Mouse (Mus musculus): ENCODE measurements around the gene Man2b2.

Man2b2 gene

GRCm38 (mm10) chr5:36769603-36770002, 60.9 kb downstream of the Man2b2 start:
- in situ Hi-C loops (cut with MboI, MseI): no loop called here

- in situ Hi-C loops (cut with MboI, MseI): no loop called here
Observed at GRCm38 (mm10) chr5:36766958-36767703, 63.3 kb downstream of the Man2b2 start.

- in situ Hi-C loops (cut with MboI, MseI): loop anchor here (5.0 kb wide), 1 partner anchor 32 kb away; no protein-coding TSS in a partner anchor
Observed at GRCm38 (mm10) chr5:36759848-36760247, 70.6 kb downstream of the Man2b2 start.

- in situ Hi-C loops (cut with MboI, MseI): loop anchor here (5.0 kb wide), 1 partner anchor 35 kb away; no protein-coding TSS in a partner anchor
Observed at GRCm38 (mm10) chr5:36757033-36757432, 73.4 kb downstream of the Man2b2 start.

Data from regulatory T cell (primary cell).